Mouse (Mus musculus) cortical plate, adult 2 months (tissue): Measurements from ENCODE around the gene Tssk6.

Experiments
- CTCF ChIP-seq: fragments of 200-500 bp; IDR thresholded peaks from 2 replicates; pipeline ENCODE4 v1.5.1; 2011; ENCODE audit warnings: mild to moderate bottlenecking, control low read depth, low read length; ENCODE audit not compliant: insufficient read depth; ENCODE audit errors: extremely low read depth
- POLR2A ChIP-seq: fragments of 200-500 bp; IDR thresholded peaks from 2 replicates; pipeline ENCODE4 v1.6.1; 2011; ENCODE audit warnings: mild to moderate bottlenecking, low read length, control low read depth; ENCODE audit not compliant: insufficient read depth; ENCODE audit errors: extremely low read depth

GRCm38 (mm10) chr8:69877396-69877795 is 24.6 kb upstream of the Tssk6 start:
- no peak for TF ChIP-seq CTCF
- no peak for TF ChIP-seq POLR2A
